Mouse (Mus musculus) CD8-positive naive resting alpha-beta T cell, adult 2 months (primary cell): ENCODE data around the gene Gm17577.
"Not testable (repeated sequence)": the region's sequence is repeated elsewhere in the genome, so short reads cannot be mapped to it uniquely, and the experiment has no call there.

ENCODE experiments used
- DNase-seq, 2 experiments: peaks; one replicate each; pipeline ENCODE4 v3.0.0; 2022; ENCODE audit warnings: low read depth in 2 of 2, low spot score in 2 of 2

Gene Gm17577

GRCm38 (mm10) chrX:123246807-123247206, at the start of gene Gm17577:
TSS of gene Gm17577 (minus strand) at chrX:123246907.
- DNase-seq: not testable (repeated sequence)

GRCm38 (mm10) chrX:123222381-123222780, 24.3 kb downstream of the Gm17577 start, which contains the start of gene Srsx:
TSS of gene Srsx (minus strand) at chrX:123222481.
- not testable (repeated sequence) for DNase-seq
